ENCODE assay signal across 8 mouse cellular contexts in the genomic region with DNA sequence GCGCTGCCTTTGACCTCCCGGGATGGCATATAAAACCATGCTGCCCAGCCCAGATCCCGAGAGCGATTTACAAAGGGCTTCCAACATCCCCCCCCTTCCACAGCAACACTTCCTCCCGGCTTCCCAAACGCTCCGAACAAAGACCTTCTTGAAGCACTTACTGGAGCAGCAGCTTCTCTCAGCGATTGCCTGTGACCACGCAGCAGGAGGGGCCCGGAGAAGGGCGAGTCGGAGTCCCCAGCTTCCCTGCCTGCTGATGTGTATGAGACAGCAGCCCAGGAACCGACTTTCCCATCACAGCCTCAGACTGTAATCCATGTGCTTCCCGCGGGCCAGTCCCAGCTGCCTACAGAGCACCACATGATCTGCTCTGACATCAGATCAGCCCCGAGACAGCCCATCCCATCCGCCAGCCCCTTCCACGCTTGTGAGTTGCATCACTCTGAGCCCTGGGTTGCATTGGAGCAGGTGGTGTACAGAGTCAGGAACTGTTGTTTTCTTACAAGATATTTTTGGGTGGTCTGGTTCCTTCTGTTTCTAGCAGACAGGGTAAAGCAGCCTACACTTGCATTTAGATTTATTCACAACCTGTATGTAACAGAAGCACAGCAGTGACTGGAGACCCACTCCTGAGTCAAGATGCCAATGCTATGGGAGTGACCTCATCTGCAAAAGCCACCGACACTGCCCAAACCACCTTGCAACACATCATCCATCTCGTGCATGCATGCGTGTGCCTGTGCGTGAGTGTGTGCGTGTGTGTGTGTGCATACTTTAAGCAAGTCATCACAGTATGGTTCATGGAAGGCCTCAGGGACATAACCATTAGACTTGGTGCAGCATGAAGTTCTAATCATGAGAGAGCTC.
DNase-seq lines count a peak whose midpoint lies in the region; TF ChIP-seq lines count a peak whose summit lies in the region.

No protein-coding gene starts in this region.

- H3K4me3 ChIP-seq in left cerebral cortex, adult 2 months, result peak overlapping the region; percentile 76
- no peak overlapping the region for H3K4me3 ChIP-seq in thymus, adult 2 months (ENCODE audit: control insufficient read depth, insufficient read depth, low read length)

- peak overlapping the region; percentile 94 for H3K27ac ChIP-seq in left cerebral cortex, adult 2 months
- no peak overlapping the region for H3K27ac ChIP-seq in thymus, adult 2 months (ENCODE audit: control insufficient read depth, insufficient read depth, low read length)

- intact Hi-C loops in heart, postnatal 36 days (cut with DNase I), result loop anchor here (5.0 kb wide), 1 partner anchor 52 kb away; no protein-coding TSS in a partner anchor
- intact Hi-C loops in left cerebral cortex, adult 2 months (cut with DNase I), result loop anchor here (5.0 to 10.0 kb wide), 3 partner anchors 47 to 814 kb away; a partner anchor contains a TSS

- 25% methylated on average over 23 of the region's 23 CpGs for WGBS in thymus, adult 2 months

- TF ChIP-seq CTCF in left cerebral cortex, adult 2 months (IDR thresholded peaks at IDR 0.05), result no peak
- TF ChIP-seq CTCF in thymus, adult 2 months (IDR thresholded peaks at IDR 0.05; ENCODE audit: borderline replicate concordance, control insufficient read depth, extremely low read depth, insufficient read depth, low read length, poor library complexity), result no peak

- no peak for TF ChIP-seq POLR2A in thymus, adult 2 months (IDR thresholded peaks at IDR 0.05; ENCODE audit: control insufficient read depth, extremely low read depth, insufficient read depth, low read length, poor library complexity)

- H3K4me1 ChIP-seq in thymus, adult 2 months (replicated peaks; ENCODE audit: control insufficient read depth, insufficient read depth, low read length), result no peaks in the 10 kb centered on the region

- no peaks in the 10 kb centered on the region for H3K36me3 ChIP-seq in thymus, adult 2 months (ENCODE audit: control insufficient read depth, insufficient read depth, low read length)

- DNase-seq in WW6 (ENCODE audit: low read depth, low spot score), result peak; percentile 34
- DNase-seq in cerebellum, adult 8-10 months, result peak; percentile 58
- DNase-seq in forelimb bud, embryonic 11.5 days (ENCODE audit: low read depth, low spot score), result peak; percentile 69
- DNase-seq in heart, postnatal 36 days, result peak; percentile 62 to 70
- DNase-seq in left cerebral cortex, adult 2 months (ENCODE audit: extremely low spot score in 1 of 2, low spot score in 2 of 2), result peak; percentile 84 to 85
- DNase-seq in lung, postnatal 36 days, result peak; percentile 48
- DNase-seq in right cerebral cortex, adult 18-20 months, result peak; percentile 92
- no peak for DNase-seq in thymus, adult 2 months

- no peaks in the 10 kb centered on the region; the same call in 1 of the 2 replicates for H3K27me3 ChIP-seq in thymus, adult 2 months (ENCODE audit: control insufficient read depth, insufficient read depth, low read length)
